Mouse (Mus musculus) induced T-regulatory cell, adult 2 months (primary cell): ENCODE results near the gene Mrpl27.
"Not testable (repeated sequence)": the region's sequence is repeated elsewhere in the genome, so short reads cannot be mapped to it uniquely, and the experiment has no call there.

Experiments used
- DNase-seq: peaks from one replicate; pipeline ENCODE4 v3.0.0-alpha.2; 2012; ENCODE audit warnings: low read depth

Mrpl27 gene

DNA sequence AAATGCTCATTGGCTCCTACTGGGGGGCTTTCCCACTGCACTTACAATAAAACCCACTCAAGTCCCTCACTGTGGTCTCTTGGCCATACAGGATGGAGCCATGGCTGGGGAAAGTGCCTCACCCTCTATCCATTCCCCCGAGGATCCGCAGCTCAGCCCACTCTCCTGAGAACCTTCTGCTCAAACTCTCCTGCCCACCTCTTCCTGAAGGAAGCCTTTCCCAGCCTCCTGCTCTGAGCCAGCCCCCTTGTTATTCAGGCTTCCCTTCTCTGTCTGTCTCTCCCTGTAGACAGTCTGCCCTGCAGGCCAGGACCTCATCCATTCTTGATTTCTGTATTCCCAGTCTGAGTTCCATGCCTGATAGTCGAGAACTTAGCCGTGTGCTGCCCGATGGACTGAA, 21.4 kb downstream of the Mrpl27 start:
- no peak for DNase-seq

DNA sequence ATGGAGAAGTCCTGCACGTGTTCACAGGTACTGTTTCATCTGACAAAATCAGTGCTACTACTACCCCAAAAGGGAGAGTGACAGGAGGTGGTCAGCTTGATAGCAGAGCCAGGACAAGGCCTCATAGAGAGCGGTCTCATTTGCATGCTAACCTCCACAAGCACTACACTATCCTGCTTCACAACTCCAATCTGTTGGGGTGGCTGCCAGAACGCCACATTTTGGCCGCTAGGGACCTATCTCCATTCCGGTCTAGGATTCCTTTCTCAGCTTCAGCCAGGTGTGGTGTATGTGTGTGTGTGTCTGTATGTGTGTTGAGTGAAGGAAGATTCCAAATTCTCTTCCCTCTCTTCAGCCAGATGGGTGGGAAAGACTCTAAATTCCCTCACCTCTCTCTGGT, 21.9 kb downstream of the Mrpl27 start:
- no peak for DNase-seq

DNA sequence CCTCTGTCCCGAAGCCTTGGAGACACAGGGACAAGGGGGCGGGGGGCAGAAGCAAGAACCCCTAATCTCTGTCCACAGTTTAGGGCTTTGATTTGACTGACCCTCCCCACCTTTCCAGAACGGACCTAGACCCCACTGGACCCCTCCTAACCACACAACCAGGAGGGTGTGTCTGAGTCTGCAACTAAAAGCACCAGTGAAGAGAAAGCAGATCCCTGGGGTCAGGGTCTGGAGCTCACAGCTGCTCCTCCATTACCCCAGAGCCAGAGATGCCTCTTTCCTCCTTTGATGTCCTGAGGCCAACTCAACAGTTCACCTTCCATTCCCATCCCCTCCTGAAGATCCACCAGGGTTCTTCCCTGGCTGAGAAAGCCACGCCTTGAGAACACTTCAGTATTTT, 22.7 kb downstream of the Mrpl27 start:
- DNase-seq, result no peak

DNA sequence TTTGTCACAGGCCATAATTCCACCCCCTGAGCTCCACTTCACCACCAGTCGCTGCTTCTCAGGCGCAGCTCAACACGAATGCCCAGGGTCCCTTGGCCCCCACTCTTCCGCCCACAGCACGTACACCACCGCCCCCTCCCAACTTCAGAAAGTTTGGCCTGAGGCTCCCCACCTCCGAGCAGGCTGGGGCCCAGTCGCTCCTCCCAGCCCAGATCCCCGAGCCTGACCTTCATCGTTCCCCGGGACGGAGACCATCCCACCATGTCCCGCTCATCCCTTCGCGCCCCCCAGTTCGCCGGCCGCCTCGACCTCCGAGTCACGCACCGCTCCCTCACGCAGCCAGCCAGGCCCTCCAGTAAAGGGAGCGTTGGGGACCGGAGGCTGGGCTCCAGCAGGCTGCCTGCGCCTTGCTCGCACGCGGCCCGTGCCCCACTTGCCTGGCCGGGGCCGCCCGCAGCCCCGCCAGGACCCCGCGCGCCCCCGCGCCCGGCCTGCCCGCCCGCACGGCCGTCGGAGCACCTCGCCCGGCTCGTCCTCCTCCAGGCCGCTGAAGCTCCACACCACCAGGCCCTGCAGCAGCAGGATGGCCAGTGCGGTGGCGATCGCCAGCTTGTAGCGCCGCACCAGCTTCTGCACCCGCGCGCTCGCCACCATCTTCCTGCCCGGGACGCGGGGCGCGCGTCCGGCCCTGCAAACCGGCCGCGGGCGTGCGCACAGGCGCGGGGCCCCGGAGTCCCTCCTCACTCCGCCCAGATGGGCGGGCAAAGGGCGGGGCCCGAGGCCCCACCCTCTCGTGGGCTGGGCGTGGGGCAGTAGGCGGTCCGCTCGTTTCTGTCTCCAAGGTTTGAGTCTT, 23.4 kb downstream of the Mrpl27 start, which contains the start of gene Xylt2:
Xylt2 (minus strand) TSS at position 762 of the 853 bp plus-strand sequence.
- peak; percentile 95 for DNase-seq

DNA sequence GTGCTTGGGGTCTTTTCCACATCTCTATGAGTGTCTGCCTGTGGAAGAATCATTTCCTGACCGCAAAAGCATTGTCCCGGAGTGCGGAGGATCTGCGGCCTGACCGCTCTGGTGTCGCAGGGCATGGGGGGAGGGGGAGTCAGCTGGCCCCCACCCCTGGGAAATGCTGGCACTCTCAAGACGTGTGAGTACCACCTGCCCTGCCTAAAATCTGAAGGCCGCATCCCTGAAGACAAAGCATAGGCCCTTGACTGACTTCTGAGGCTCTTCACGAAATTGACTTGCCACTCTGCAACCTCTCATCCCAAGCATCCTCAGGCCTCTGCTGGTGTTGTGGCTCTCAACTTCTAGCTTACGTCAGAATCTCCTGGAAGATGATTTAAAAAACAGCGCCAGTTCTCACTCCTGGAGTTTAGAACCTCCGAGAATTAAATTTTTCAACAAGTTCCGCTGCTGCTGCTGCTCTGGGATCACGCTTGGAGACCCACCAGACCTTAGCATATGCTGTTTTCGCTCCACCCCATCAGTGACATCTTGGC, 24.1 kb downstream of the Mrpl27 start:
- DNase-seq, result no peak

DNA sequence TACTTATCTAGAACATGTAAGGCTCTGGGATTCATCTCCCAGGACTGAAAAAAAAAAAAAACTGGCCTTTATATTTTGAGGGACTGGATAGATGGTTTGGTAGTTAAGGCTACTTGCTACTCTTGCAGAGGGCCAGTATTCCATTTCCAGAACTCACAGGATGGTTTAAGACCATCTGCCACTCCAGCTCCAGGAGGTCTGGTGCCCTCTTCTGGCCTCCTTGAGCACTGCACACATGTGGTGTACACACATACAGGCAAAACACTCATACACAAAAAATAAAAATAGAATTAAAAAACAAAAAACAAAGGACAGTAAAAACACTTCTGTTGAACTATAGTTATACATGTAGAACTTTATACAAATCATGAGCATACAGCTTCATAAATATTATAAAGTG, 27.1 kb downstream of the Mrpl27 start:
- DNase-seq, result peak; percentile 35

DNA sequence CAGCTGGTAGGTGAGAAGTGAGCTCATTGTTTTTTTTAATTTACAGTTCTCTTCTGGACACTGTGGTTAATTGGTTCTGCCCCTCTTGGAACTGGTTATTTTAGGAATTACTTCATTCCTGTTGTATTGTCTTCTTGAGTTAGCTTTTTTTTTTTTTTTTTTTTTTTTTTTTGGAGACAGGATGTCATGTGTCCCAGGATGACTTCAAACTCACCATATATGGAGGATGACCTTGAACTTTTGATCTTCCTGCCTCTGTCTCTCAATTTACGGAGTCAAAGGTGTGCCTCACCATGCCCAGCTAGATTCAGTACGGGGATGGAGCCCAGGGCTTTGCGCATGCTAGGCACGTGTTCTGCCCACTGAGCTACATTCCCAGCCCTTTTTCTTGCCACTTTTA, 28.1 kb downstream of the Mrpl27 start:
- no peak for DNase-seq

DNA sequence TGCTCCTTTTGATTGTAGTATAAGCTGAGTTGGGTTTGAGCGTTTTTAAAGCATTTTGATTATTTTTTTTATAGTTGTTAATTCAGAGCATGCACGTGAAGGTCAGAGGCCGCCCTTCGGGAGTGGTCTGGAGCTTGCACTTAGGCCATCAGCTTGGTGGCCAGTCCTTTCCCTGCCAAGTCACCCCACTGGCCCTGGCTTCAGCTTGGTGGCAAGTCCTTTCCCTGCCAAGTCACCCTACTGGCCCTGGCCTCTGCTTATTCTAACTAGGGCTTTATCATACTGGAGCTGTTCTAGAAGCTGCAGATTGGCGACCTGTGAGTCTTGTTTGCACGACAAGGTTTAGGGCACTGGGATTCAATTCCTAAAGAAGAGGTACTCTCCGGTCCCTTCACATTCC, 28.9 kb downstream of the Mrpl27 start:
- no peak for DNase-seq

DNA sequence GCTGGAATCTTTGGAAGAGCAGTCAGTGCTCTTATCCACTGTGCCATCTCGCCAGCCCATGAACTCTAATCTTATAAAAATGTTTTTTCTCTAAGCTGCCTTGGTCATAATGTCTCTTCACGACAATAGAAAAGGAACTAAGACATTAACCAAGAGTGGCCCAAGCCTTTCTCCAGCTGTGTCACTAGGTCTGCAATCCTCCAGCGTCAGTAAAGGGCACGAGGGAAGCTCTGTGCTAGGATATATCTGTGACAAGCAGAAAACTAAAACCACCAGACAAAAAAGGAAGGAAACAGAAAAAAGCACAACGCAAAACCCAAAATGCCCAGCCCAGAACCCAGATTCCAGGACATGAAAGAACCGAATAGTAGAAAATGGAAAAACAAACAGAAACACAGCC, 33.6 kb downstream of the Mrpl27 start:
- no peak for DNase-seq

DNA sequence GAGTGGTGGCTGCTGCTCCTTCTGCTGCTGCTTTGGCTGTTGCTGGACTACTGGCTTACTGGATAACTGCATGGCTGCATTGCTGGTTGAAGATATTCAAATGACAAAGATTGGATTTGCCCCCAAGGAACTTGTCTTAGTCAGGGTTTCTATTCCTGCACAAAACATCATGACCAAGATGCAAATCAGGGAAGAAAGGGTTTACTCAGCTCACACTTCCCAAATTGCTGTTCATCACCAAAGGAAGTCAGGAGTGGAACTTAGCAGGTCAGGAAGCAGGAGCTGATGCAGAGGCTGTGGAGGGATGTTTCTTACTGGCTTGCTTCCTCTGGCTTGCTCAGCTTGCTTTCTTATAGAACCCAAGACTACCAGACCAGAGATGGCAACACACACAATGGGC, 38.9 kb downstream of the Mrpl27 start:
- DNase-seq, result not testable (repeated sequence)

DNA sequence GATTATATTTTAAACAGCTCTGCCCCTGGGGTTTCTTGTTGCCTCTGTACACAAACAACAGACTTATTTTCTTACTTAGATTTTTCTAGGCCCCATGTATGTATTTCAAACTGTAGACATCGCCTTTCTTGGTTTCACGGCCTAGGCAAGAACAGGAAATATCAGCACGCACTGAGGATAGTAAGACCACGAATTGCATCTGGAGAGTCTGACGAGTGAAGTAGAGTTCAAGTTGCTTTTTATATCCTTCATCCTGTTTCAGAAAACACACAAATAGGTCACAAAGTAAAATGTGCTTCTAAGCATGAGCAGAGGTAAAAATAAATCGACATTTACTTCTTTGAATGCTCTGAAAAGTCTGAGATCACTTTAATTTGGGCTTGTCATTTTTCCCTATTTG, 41.9 kb downstream of the Mrpl27 start:
- DNase-seq, result peak; percentile 38

DNA sequence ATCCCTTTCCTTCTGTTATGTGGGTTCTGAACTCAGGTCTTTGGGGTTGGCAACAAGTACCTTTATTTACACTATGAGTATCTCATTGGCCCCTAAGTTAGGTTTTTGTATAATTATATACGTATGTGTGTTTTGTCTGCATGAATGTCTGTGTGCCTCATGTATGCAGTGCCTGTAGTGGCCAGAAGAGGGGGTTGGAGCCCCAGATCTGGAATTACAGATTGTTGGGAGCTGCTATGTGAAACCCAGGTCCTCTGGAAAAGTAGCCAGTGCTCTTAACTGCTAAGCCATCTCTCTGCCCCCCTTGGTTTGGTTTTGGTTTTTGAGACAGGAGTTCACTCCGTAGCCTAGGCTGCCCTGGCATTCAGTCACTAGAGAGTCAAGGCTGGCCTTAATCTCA, 43.6 kb downstream of the Mrpl27 start:
- DNase-seq, result peak; percentile 69

DNA sequence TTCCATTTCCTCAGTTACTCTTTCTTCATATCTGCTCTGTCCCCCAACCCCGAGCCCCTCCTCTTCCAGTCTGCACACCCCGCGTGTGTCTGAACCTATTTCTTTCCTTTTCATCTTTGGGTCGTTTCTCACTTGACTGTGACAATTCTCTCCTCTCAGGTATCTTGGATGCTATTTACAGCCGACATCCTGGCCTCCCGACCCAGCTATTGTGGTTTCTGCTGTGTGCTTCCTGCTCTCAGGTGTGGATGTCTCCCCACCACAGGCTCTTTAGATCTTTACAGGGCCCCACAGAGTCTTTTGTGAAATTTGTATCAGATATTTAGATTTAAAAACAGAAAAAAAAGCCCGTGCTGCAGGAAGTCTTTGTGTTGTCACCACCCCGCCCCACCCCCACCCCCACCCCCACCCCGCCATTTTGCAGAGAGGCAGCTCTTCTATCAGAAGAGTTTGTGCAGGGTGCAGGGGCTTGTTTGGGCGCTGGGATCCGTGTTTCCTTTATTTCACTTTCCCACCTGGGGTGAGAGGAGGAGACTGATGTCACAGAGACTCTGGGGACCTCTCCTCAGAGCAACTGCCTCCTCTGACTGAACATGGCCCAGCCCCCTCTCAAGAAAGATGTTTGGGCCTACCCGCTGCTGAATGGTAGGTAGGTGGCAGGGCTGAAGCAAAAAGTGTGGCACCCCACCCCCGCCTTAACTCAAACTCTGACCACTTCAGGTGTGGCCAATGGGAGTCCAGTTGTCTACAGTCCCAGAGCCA, 44.3 kb downstream of the Mrpl27 start:
- DNase-seq, result peak; percentile 82

DNA sequence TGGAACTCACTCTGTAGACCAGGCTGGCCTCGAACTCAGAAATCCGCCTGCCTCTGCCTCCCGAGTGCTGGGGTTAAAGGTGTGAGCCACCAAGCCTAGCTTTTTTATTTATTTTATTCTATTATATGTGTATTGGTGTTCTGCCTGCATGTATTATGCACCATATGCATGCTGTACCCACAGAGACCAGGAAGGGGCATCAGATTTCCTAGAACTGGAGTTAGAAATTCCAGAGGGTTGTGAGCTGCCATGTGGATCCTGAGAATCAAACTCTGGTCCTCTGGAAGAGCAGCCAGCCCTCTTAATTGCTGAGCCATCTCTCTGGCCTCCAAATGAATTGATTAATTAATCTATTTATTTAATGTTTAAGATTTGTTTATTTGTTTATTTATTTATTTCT, 45.8 kb downstream of the Mrpl27 start:
- no peak for DNase-seq

DNA sequence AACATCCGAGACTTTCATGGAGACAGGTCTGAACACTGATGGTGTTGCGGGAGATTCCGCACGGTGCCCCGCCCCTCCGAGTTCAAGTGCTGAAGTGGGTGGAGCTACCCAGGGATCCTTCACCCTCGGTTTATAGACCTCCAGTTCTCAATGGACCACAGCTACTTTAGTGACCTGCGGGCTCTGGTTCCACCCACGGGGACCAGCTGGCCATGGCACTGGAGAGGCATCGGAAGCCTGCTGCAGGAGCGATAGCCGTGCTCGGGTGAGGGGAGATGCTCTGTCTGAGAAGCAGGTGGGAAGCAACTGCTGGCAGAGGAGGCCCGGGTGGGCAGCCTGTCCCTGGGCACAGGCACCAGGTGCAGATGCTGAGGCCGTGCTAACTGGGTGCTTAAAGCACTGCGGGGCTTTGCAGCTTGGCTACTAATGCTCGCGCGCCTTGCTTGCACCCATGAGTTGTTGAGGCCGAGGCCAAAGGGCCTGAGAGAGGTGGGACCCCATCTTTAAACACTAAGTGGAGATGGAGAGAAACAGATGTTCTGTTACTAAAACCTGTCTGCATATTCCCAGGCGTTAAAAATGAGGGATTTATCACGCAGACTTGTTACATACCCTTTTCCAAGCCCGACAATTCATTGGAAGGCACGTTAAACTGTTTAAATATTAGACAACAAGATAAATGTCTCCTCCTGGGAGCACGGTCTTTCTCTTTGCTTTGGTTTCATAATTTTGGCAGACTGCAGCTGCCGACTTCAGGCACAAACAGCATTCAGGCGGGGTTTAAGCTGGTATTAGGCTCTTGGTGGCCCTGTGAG, 48.0 kb downstream of the Mrpl27 start:
- DNase-seq, result no peak

DNA sequence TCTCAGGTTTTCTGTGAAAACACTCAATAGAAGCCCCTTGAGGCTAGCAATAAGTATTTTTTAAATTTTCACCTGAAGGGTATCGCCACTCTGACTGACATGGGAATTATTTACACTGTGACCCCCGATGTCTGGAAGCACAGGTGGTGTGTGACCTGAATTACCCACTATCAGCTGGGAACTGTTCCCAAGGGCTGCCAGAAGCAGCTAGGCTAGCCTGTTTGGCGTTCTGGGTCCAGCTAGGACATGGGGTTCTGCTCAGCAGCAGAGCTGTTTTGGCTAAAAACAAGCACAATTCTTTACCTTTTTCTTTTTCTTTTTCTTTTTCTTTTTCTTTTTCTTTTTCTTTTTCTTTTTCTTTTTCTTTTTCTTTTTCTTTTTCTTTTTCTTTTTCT, 48.6 kb downstream of the Mrpl27 start:
- no peak for DNase-seq

DNA sequence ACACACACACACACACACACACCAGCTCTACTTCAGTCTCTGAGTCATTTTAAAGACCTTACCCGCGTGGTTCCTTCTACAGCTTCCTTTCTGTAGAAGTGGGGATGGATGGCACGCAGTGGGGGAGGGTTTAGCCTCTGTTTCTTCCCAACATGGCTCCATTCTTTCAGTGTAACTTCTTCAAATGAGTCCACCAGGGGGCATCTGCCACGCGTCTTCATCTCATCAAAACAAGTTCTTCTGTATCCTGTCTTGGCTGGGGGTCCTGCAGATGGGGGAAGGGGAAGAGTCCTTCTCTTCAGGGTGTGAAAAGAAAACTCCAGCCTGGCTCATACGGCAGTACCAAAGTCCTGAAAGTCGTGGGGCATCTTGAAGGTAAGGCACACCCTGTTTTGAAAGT, 50.5 kb downstream of the Mrpl27 start:
- peak; percentile 42 for DNase-seq

DNA sequence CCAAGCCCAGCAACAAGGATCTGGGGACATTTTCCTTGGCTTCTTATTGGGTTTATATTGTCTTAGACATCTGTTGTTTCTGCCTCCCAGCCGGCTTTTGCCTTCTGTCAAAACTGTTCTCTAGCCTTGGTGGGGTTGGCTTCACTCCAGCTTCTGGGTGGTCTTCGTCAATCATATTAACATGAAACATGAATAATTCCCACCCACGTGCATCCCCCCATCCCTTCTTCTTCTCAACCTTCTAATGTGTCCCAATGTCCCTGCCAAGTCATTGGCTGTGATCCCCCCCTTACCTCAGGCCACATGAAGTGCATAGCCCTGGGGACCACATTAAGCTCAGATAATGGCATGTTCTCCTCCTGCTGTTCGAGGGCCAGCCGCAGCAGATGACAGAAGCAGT, 50.9 kb downstream of the Mrpl27 start, which contains the start of gene Gm11541:
Gm11541 (minus strand) TSS at position 28 of the 400 bp plus-strand sequence.
- no peak for DNase-seq
